Mouse (Mus musculus): ENCODE measurements around the gene Larp4.
"Not testable (repeated sequence)": the region's sequence is repeated elsewhere in the genome, so short reads cannot be mapped to it uniquely, and the experiment has no call there.

The Larp4 gene

GRCm38 (mm10) chr15:99969765-99970164 lies at the start of gene Larp4:
Gene Larp4 (plus strand): TSS chr15:99970065.
- not testable (repeated sequence) for DNase-seq (ENCODE audit: low spot score)

GRCm38 (mm10) chr15:99931231-99931630 lies 38.6 kb upstream of the Larp4 start:
- no peak for DNase-seq (ENCODE audit: low spot score)

- no peak for DNase-seq (ENCODE audit: low spot score)
These were observed 35.4 kb upstream of the Larp4 start for GRCm38 (mm10) chr15:99934501-99934900.

GRCm38 (mm10) chr15:99936659-99937058 lies 33.2 kb upstream of the Larp4 start:
- DNase-seq (ENCODE audit: low spot score): no peak

- DNase-seq (ENCODE audit: low spot score): no peak
These were observed 32.0 kb upstream of the Larp4 start for GRCm38 (mm10) chr15:99937841-99938240.

GRCm38 (mm10) chr15:99940426-99940825 lies 29.4 kb upstream of the Larp4 start:
- DNase-seq (ENCODE audit: low spot score): no peak

GRCm38 (mm10) chr15:99940970-99941630 lies 28.8 kb upstream of the Larp4 start:
- no peak for DNase-seq (ENCODE audit: low spot score)

GRCm38 (mm10) chr15:99955324-99955723 lies 14.5 kb upstream of the Larp4 start:
- DNase-seq (ENCODE audit: low spot score): no peak

- DNase-seq (ENCODE audit: low spot score): no peak
These were observed 4.6 kb upstream of the Larp4 start for GRCm38 (mm10) chr15:99965103-99965775.

- DNase-seq (ENCODE audit: low spot score): no peak
These were observed 2.9 kb upstream of the Larp4 start, which contains the start of gene Fam186a for GRCm38 (mm10) chr15:99966961-99967360. Gene Fam186a (minus strand): TSS chr15:99967061.

GRCm38 (mm10) chr15:99970606-99971005 lies 741 bp downstream of the Larp4 start:
- DNase-seq (ENCODE audit: low spot score): no peak

- DNase-seq (ENCODE audit: low spot score): peak; percentile 97
These were observed 2.6 kb downstream of the Larp4 start for GRCm38 (mm10) chr15:99972361-99972988.

GRCm38 (mm10) chr15:99972989-99973911 lies 3.4 kb downstream of the Larp4 start:
- peak; percentile 42 for DNase-seq (ENCODE audit: low spot score)

- no peak for DNase-seq (ENCODE audit: low spot score)
These were observed 4.8 kb downstream of the Larp4 start for GRCm38 (mm10) chr15:99974476-99975220.

GRCm38 (mm10) chr15:99976121-99976520 lies 6.3 kb downstream of the Larp4 start:
- not testable (repeated sequence) for DNase-seq (ENCODE audit: low spot score)

- DNase-seq (ENCODE audit: low spot score): no peak
These were observed 9.4 kb downstream of the Larp4 start for GRCm38 (mm10) chr15:99979266-99979665.

- DNase-seq (ENCODE audit: low spot score): no peak
These were observed 9.8 kb downstream of the Larp4 start for GRCm38 (mm10) chr15:99979715-99980114.

GRCm38 (mm10) chr15:99993100-99993499 lies 23.2 kb downstream of the Larp4 start:
- DNase-seq (ENCODE audit: low spot score): no peak

- DNase-seq (ENCODE audit: low spot score): no peak
These were observed 27.4 kb downstream of the Larp4 start for GRCm38 (mm10) chr15:99997114-99997804.

- DNase-seq (ENCODE audit: low spot score): no peak
These were observed 29.5 kb downstream of the Larp4 start for GRCm38 (mm10) chr15:99999390-99999789.
